Mouse (Mus musculus) embryonic facial prominence, embryonic 14.5 days (tissue): ENCODE results near the gene Bag6. TPM values are rescaled to one million over a fixed set of nuclear protein-coding genes. Genes with fewer than 3 reads are reported as not detected.

ENCODE experiments used
- ATAC-seq: fragments of 200-750 bp; cut with Nextera tagmentation; 2 replicates; pipeline ENCODE4 v1.8.0; 2017; ENCODE audit warnings: low read depth, moderate number of reproducible peaks, moderate TSS enrichment
- DNase-seq: peaks from one replicate; pipeline ENCODE4 v3.0.0-alpha.2; 2015; ENCODE audit warnings: low spot score
- H3K27ac ChIP-seq: fragments of 300-500 bp; sonication (generic); replicated peaks from 2 replicates; pipeline ENCODE4 v1.5.1; 2014; ENCODE audit warnings: low read depth, mild to moderate bottlenecking, low read length, moderate library complexity
- H3K27me3 ChIP-seq: fragments of 300-500 bp; sonication (generic); replicated peaks from 2 replicates; pipeline ENCODE4 v1.6.1; 2014; ENCODE audit warnings: low read length; ENCODE audit not compliant: control insufficient read depth, insufficient read depth
- H3K36me3 ChIP-seq: fragments of 300-500 bp; sonication (generic); 2 replicates; pipeline ENCODE4 v1.6.1; 2014; ENCODE audit warnings: low read length, mixed read lengths; ENCODE audit not compliant: control insufficient read depth, insufficient read depth
- H3K4me1 ChIP-seq: fragments of 300-500 bp; sonication (generic); 2 replicates; pipeline ENCODE4 v1.6.1; 2014; ENCODE audit warnings: antibody characterized with exemption, low read length; ENCODE audit not compliant: control insufficient read depth, insufficient read depth
- H3K4me2 ChIP-seq: fragments of 300-500 bp; sonication (generic); 2 replicates; pipeline ENCODE4 v1.6.1; 2014; ENCODE audit warnings: low read depth, mild to moderate bottlenecking, low read length, moderate library complexity, mixed read lengths
- H3K4me3 ChIP-seq: fragments of 300-500 bp; sonication (generic); 2 replicates; pipeline ENCODE4 v1.5.1; 2014; ENCODE audit warnings: low read depth, mild to moderate bottlenecking, low read length
- H3K9ac ChIP-seq: fragments of 300-500 bp; sonication (generic); 2 replicates; pipeline ENCODE4 v1.6.1; 2014; ENCODE audit warnings: low read depth, mild to moderate bottlenecking, low read length, moderate library complexity, mixed read lengths
- H3K9me3 ChIP-seq: fragments of 300-500 bp; sonication (generic); 2 replicates; pipeline ENCODE4 v1.6.1; 2016; ENCODE audit warnings: low read length; ENCODE audit not compliant: control insufficient read depth
- WGBS: fragments of 180-500 bp; shearing (Covaris S2); extraction: QIAGEN DNeasy Blood & Tissue Kit; methylation state at CpG from one replicate; pipeline ENCODE4 v1.1.7; 2014; 5-methylcytosine and 5-hydroxymethylcytosine counted together
- polyA plus RNA-seq: library from polyadenylated mRNA; unstranded; fragments of >200 nt; fragmentation: Nextera tagmentation; extraction: Ambion mirVana; gene quantifications from 2 replicates; pipeline ENCODE4 v1.2.1, GENCODE M21; 2014

Gene Bag6
- polyA plus RNA-seq, 1 experiment from 2014 or later, result 77.3 TPM

- Histone ChIP-seq H3K36me3 (no peaks in the 10 kb centered on the region), H3K4me3 (no peak overlapping the region), H3K9me3 (no peaks in the 10 kb centered on the region), H3K27ac (no peak overlapping the region), H3K9ac (no peak overlapping the region), H3K27me3 (no peaks in the 10 kb centered on the region), H3K4me2 (no peak overlapping the region), H3K4me1 (peaks cover 9% of the 10 kb centered on the region; the same call in 1 of the 2 replicates)
- ATAC-seq (no peak), DNase-seq (no peak)
- 63% methylated on average over 4 of the region's 4 CpGs for WGBS
Measured at GRCm38 (mm10) chr17:35187345-35187744, 52.4 kb downstream of the Bag6 start.

GRCm38 (mm10) chr17:35187959-35188610 lies 53.1 kb downstream of the Bag6 start, which contains the start of gene Lst1:
Lst1 (minus strand) TSS chr17:35188439.
- H3K4me2 ChIP-seq, result no peak within 1 kb of the TSS
- DNase-seq (no peak), ATAC-seq (no peak)
- no peak within 1 kb of the TSS for H3K4me3 ChIP-seq
- no peak within 1 kb of the TSS for H3K9ac ChIP-seq
- no peaks in the 10 kb centered on the region for H3K9me3 ChIP-seq
- no peaks in the 10 kb centered on the region for H3K36me3 ChIP-seq
- peaks cover 9% of the 10 kb centered on the region; the same call in 1 of the 2 replicates for H3K4me1 ChIP-seq
- H3K27ac ChIP-seq, result peak within 1 kb of the TSS; percentile 5; the same call in 1 of the 2 replicates
- WGBS, result 72% methylated on average over 7 of the region's 7 CpGs
- no peaks in the 10 kb centered on the region for H3K27me3 ChIP-seq

DNA sequence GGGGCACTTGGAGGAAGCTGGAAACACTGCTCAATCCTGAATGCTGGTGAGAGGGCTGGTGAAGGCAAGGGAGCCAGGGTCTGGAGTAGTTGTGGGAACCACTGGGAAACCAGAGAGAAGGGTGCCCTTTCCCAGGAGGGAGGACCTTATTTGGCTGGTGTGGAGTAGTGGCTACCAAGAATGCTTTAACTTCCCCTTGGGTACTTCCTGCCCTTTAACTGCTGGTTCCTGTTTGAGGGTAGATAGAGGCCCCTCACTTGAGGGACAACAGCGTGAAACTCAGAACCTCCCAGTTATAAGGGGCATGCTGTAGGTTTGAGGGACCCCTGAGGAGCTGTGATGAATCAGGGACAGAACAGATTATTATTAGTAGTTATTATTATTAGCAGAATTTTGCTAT lies 54.2 kb downstream of the Bag6 start:
- ATAC-seq (no peak), DNase-seq (no peak)
- Histone ChIP-seq H3K36me3 (no peaks in the 10 kb centered on the region), H3K4me1 (peaks cover 9% of the 10 kb centered on the region; the same call in 1 of the 2 replicates), H3K9ac (no peak overlapping the region), H3K27ac (no peak overlapping the region), H3K27me3 (0 out of 2 replicates have a peak, but pooled peaks cover under 1% of the 10 kb centered on the region), H3K9me3 (no peaks in the 10 kb centered on the region), H3K4me2 (no peak overlapping the region), H3K4me3 (no peak overlapping the region)
- WGBS, result 65% methylated on average over 1 of the region's 1 CpGs

- ATAC-seq (no peak), DNase-seq (no peak)
- H3K4me2 ChIP-seq, result no peak overlapping the region
- no peak overlapping the region for H3K9ac ChIP-seq
- H3K36me3 ChIP-seq, result no peaks in the 10 kb centered on the region
- no peak overlapping the region for H3K4me3 ChIP-seq
- WGBS, result 63% methylated on average over 4 of the region's 4 CpGs
- H3K27ac ChIP-seq, result no peak overlapping the region
- H3K27me3 ChIP-seq, result peaks cover 10% of the 10 kb centered on the region
- peaks cover 9% of the 10 kb centered on the region; the same call in 1 of the 2 replicates for H3K4me1 ChIP-seq
- no peaks in the 10 kb centered on the region for H3K9me3 ChIP-seq
Measured at GRCm38 (mm10) chr17:35190096-35190495, 55.1 kb downstream of the Bag6 start.

- Histone ChIP-seq H3K9ac (no peak overlapping the region), H3K4me2 (no peak overlapping the region), H3K4me3 (no peak overlapping the region), H3K9me3 (no peaks in the 10 kb centered on the region), H3K4me1 (peaks cover 11% of the 10 kb centered on the region; the same call in 1 of the 2 replicates), H3K27me3 (peaks cover 26% of the 10 kb centered on the region), H3K36me3 (no peaks in the 10 kb centered on the region), H3K27ac (no peak overlapping the region)
- ATAC-seq, result no peak
- DNase-seq, result no peak
- WGBS, result 63% methylated on average over 2 of the region's 2 CpGs
Measured at GRCm38 (mm10) chr17:35191723-35192122, 56.7 kb downstream of the Bag6 start.

DNA sequence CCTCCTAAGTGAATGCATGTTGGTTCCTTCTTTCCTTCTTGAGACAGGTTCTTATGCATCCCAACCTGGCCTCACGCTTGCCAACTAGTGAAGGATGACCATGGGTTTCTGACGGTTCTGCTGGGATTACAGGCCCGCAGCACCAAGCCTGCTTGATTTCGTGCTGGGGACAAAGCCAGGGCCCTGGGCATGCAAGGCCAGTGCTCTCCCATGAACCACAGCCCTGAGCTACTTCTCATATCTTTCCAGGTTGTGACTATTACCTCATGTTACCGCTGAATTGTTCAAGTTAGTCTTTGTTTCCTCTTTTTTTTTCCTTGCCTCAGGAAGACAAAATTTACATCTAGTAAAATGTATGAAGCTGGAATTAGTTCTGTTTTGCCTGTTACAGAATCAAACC lies 57.9 kb downstream of the Bag6 start:
- Histone ChIP-seq H3K36me3 (no peaks in the 10 kb centered on the region), H3K27ac (no peak overlapping the region)
- DNase-seq, result no peak

GRCm38 (mm10) chr17:35193881-35194843 lies 59.2 kb downstream of the Bag6 start, which contains the start of gene Ltb:
Ltb (plus strand) TSS chr17:35194439.
- Histone ChIP-seq H3K4me2 (peak within 1 kb of the TSS; percentile 83), H3K9me3 (no peaks in the 10 kb centered on the region), H3K9ac (peak within 1 kb of the TSS; percentile 60), H3K4me1 (peaks cover 11% of the 10 kb centered on the region; the same call in 1 of the 2 replicates), H3K4me3 (peak within 1 kb of the TSS; percentile 46), H3K27ac (no peak within 1 kb of the TSS), H3K36me3 (no peaks in the 10 kb centered on the region), H3K27me3 (peaks cover 35% of the 10 kb centered on the region)
- WGBS, result 57% methylated on average over 28 of the region's 28 CpGs
- no peak for ATAC-seq
- no peak for DNase-seq

More for the DNA sequence above, 57.9 kb downstream of the Bag6 start:
- Histone ChIP-seq H3K4me1 (peaks cover 11% of the 10 kb centered on the region; the same call in 1 of the 2 replicates), H3K9me3 (no peaks in the 10 kb centered on the region), H3K4me2 (no peak overlapping the region), H3K9ac (no peak overlapping the region), H3K27me3 (peaks cover 30% of the 10 kb centered on the region), H3K4me3 (no peak overlapping the region)
- WGBS, result 77% methylated on average over 5 of the region's 5 CpGs
- no peak for ATAC-seq

- H3K27me3 ChIP-seq, result peaks cover 37% of the 10 kb centered on the region
- ATAC-seq, result 0 out of 2 replicates have a peak, but pooled peaks have one; percentile 31
Measured at GRCm38 (mm10) chr17:35194844-35195630, 60.1 kb downstream of the Bag6 start.

More at GRCm38 (mm10) chr17:35194844-35195630, 60.1 kb downstream of the Bag6 start:
- no peak for DNase-seq
- H3K4me3 ChIP-seq, result peak overlapping the region; percentile 46
- H3K9me3 ChIP-seq, result no peaks in the 10 kb centered on the region
- WGBS, result 43% methylated on average over 18 of the region's 19 CpGs
- peaks cover 11% of the 10 kb centered on the region; the same call in 1 of the 2 replicates for H3K4me1 ChIP-seq
- peak overlapping the region; percentile 60 for H3K9ac ChIP-seq
- no peaks in the 10 kb centered on the region for H3K36me3 ChIP-seq
- peak overlapping the region; percentile 83 for H3K4me2 ChIP-seq
- no peak overlapping the region for H3K27ac ChIP-seq
